ENCODE assay signal across 9 mouse cellular contexts in genomic region chr3:151914010-151914513, GRCm38 (mm10).
DNase-seq lines count a peak whose midpoint lies in the region; ATAC-seq and TF ChIP-seq lines count a peak whose summit lies in the region.
"Had no signal": no experiment of that assay in that cellular context is flagged by ENCODE, and none has a peak within 500 bp of the region (broad histone marks: within the 10 kb centered on the region; RNA-seq: fewer than 3 reads in every experiment).

No protein-coding gene starts in this region.

- no peak overlapping the region for H3K9ac ChIP-seq in hindbrain, embryonic 11.5 days (ENCODE audit: low read depth, low read length)
- no peak overlapping the region for H3K9ac ChIP-seq in intestine, embryonic 14.5 days (ENCODE audit: low read length)
- no peak overlapping the region for H3K9ac ChIP-seq in limb, embryonic 13.5 days
- H3K9ac ChIP-seq in midbrain, embryonic 16.5 days (ENCODE audit: low read depth, low read length): no peak overlapping the region
- H3K9ac ChIP-seq: liver, embryonic 13.5 days had no signal

- peak; percentile 27 for DNase-seq in hindbrain, embryonic 11.5 days (ENCODE audit: low spot score)
- DNase-seq in hindbrain, embryonic 10.5 days (ENCODE audit: low spot score): no peak
- DNase-seq in gastrocnemius, adult 2 months: peak; percentile 57
- DNase-seq in intestine, embryonic 14.5 days (ENCODE audit: low spot score): no peak
- no peak for DNase-seq in spleen, adult 12 weeks (ENCODE audit: low spot score)
- no peak for DNase-seq in cerebellum, adult 11 months
- DNase-seq: liver, embryonic 13.5 days had no signal

- 63% methylated on average over 13 of the region's 13 CpGs for WGBS in hindbrain, embryonic 11.5 days
- 65% methylated on average over 13 of the region's 13 CpGs for WGBS in hindbrain, embryonic 10.5 days
- 64% methylated on average over 13 of the region's 13 CpGs for WGBS in intestine, embryonic 14.5 days
- 53% methylated on average over 13 of the region's 13 CpGs for WGBS in limb, embryonic 13.5 days
- 60% methylated on average over 13 of the region's 13 CpGs for WGBS in midbrain, embryonic 16.5 days

- peak; percentile 79 for ATAC-seq in hindbrain, embryonic 11.5 days (ENCODE audit: low FRiP score)
- ATAC-seq in intestine, embryonic 14.5 days (replicated peaks; ENCODE audit: low FRiP score, low TSS enrichment, low read depth): 0 out of 2 replicates have a peak, but pooled peaks have one; percentile 19
- peak; percentile 79 for ATAC-seq in limb, embryonic 13.5 days (ENCODE audit: low FRiP score, low read depth)
- peak; percentile 76 for ATAC-seq in midbrain, embryonic 16.5 days

- no peaks in the 10 kb centered on the region for H3K27me3 ChIP-seq in hindbrain, embryonic 11.5 days (ENCODE audit: control insufficient read depth, insufficient read depth, low read length)
- no peaks in the 10 kb centered on the region for H3K27me3 ChIP-seq in hindbrain, embryonic 10.5 days (ENCODE audit: insufficient read depth, poor library complexity, severe bottlenecking)
- H3K27me3 ChIP-seq in intestine, embryonic 14.5 days (replicated peaks; ENCODE audit: control insufficient read depth, insufficient read depth, low read length): no peaks in the 10 kb centered on the region
- no peaks in the 10 kb centered on the region for H3K27me3 ChIP-seq in limb, embryonic 13.5 days
- H3K27me3 ChIP-seq in midbrain, embryonic 16.5 days (ENCODE audit: control insufficient read depth, insufficient read depth, low read depth, low read length): no peaks in the 10 kb centered on the region
- H3K27me3 ChIP-seq: liver, embryonic 13.5 days had no signal

- H3K9me3 ChIP-seq in hindbrain, embryonic 11.5 days (ENCODE audit: control insufficient read depth, low read length): no peaks in the 10 kb centered on the region
- no peaks in the 10 kb centered on the region for H3K9me3 ChIP-seq in hindbrain, embryonic 10.5 days
- H3K9me3 ChIP-seq in intestine, embryonic 14.5 days (ENCODE audit: control insufficient read depth, low read length): no peaks in the 10 kb centered on the region
- H3K9me3 ChIP-seq in limb, embryonic 13.5 days: no peaks in the 10 kb centered on the region
- H3K9me3 ChIP-seq in midbrain, embryonic 16.5 days (replicated peaks; ENCODE audit: control insufficient read depth, low read length, poor library complexity, severe bottlenecking): no peaks in the 10 kb centered on the region
- H3K9me3 ChIP-seq: liver, embryonic 13.5 days had no signal

- H3K4me1 ChIP-seq in hindbrain, embryonic 11.5 days (replicated peaks; ENCODE audit: control insufficient read depth, insufficient read depth, low read length): no peaks in the 10 kb centered on the region
- H3K4me1 ChIP-seq in hindbrain, embryonic 10.5 days (replicated peaks): no peaks in the 10 kb centered on the region
- no peaks in the 10 kb centered on the region for H3K4me1 ChIP-seq in intestine, embryonic 14.5 days (replicated peaks; ENCODE audit: control insufficient read depth, insufficient read depth, low read length)
- peaks cover 6% of the 10 kb centered on the region for H3K4me1 ChIP-seq in limb, embryonic 13.5 days
- H3K4me1 ChIP-seq in midbrain, embryonic 16.5 days (ENCODE audit: control insufficient read depth, insufficient read depth, low read length): no peaks in the 10 kb centered on the region
- H3K4me1 ChIP-seq: liver, embryonic 13.5 days had no signal

- no peak overlapping the region for H3K27ac ChIP-seq in hindbrain, embryonic 11.5 days (ENCODE audit: low read depth, low read length)
- no peak overlapping the region for H3K27ac ChIP-seq in hindbrain, embryonic 10.5 days
- H3K27ac ChIP-seq in gastrocnemius, adult 2 months: peak overlapping the region; percentile 63
- 0 out of 2 replicates have a peak overlapping the region, but pooled peaks have one; percentile 38 for H3K27ac ChIP-seq in intestine, embryonic 14.5 days (ENCODE audit: low read depth)
- H3K27ac ChIP-seq in limb, embryonic 13.5 days: peak overlapping the region; percentile 7
- no peak overlapping the region for H3K27ac ChIP-seq in midbrain, embryonic 16.5 days (ENCODE audit: low read length)
- H3K27ac ChIP-seq: liver, embryonic 13.5 days had no signal

- TF ChIP-seq CTCF in gastrocnemius, adult 2 months (IDR thresholded peaks at IDR 0.05): no peak

- H3K36me3 ChIP-seq in hindbrain, embryonic 11.5 days (ENCODE audit: control insufficient read depth, insufficient read depth, low read length): no peaks in the 10 kb centered on the region
- no peaks in the 10 kb centered on the region for H3K36me3 ChIP-seq in hindbrain, embryonic 10.5 days
- no peaks in the 10 kb centered on the region for H3K36me3 ChIP-seq in intestine, embryonic 14.5 days (ENCODE audit: control insufficient read depth, insufficient read depth, low read length)
- no peaks in the 10 kb centered on the region for H3K36me3 ChIP-seq in limb, embryonic 13.5 days
- no peaks in the 10 kb centered on the region for H3K36me3 ChIP-seq in midbrain, embryonic 16.5 days (ENCODE audit: control insufficient read depth, insufficient read depth, low read length)
- H3K36me3 ChIP-seq: liver, embryonic 13.5 days had no signal

- no peak overlapping the region for H3K4me3 ChIP-seq in hindbrain, embryonic 11.5 days (ENCODE audit: low read depth, low read length)
- no peak overlapping the region for H3K4me3 ChIP-seq in hindbrain, embryonic 10.5 days
- H3K4me3 ChIP-seq in gastrocnemius, adult 2 months: peak overlapping the region; percentile 34
- no peak overlapping the region for H3K4me3 ChIP-seq in intestine, embryonic 14.5 days (ENCODE audit: low read depth, low read length)
- no peak overlapping the region for H3K4me3 ChIP-seq in limb, embryonic 13.5 days
- H3K4me3 ChIP-seq in midbrain, embryonic 16.5 days (ENCODE audit: low read depth, low read length): no peak overlapping the region; the same call in 1 of the 2 replicates
- H3K4me3 ChIP-seq: liver, embryonic 13.5 days had no signal

- H3K4me2 ChIP-seq in hindbrain, embryonic 11.5 days (replicated peaks; ENCODE audit: low read depth, low read length): no peak overlapping the region
- no peak overlapping the region for H3K4me2 ChIP-seq in intestine, embryonic 14.5 days (ENCODE audit: low read length)
- no peak overlapping the region for H3K4me2 ChIP-seq in limb, embryonic 13.5 days (replicated peaks)
- peak overlapping the region; percentile 22 for H3K4me2 ChIP-seq in midbrain, embryonic 16.5 days (ENCODE audit: low read length)
- H3K4me2 ChIP-seq: liver, embryonic 13.5 days had no signal

- intact Hi-C loops in gastrocnemius, adult 2 months (cut with DNase I): no loop called here

Comparison
In these comparisons a context has a peak if more than half of its experiments do, and no peak if none do; other contexts are left out.
1. DNase-seq: peak in hindbrain, embryonic 11.5 days (single experiment) and gastrocnemius, adult 2 months (single experiment); none in hindbrain, embryonic 10.5 days (single experiment), intestine, embryonic 14.5 days (single experiment), spleen, adult 12 weeks (single experiment) and cerebellum, adult 11 months (single experiment).
2. ATAC-seq: peak in every context shown above with its lines; median percentile 79 in hindbrain, embryonic 11.5 days; 79 in limb, embryonic 13.5 days; 76 in midbrain, embryonic 16.5 days; 19 in intestine, embryonic 14.5 days.
3. H3K27ac ChIP-seq: peak in gastrocnemius, adult 2 months (single experiment), intestine, embryonic 14.5 days (single experiment) and limb, embryonic 13.5 days (single experiment); none in hindbrain, embryonic 11.5 days (single experiment), hindbrain, embryonic 10.5 days (single experiment) and midbrain, embryonic 16.5 days (single experiment).